In genomic region chr9:70318601-70319000, GRCm38 (mm10) we compare ENCODE assay signal across 11 mouse cellular contexts.
A peak's percentile ranks its signal among the peaks of the same experiment; 100 is the strongest.
DNase-seq lines count a peak whose midpoint lies in the region; ATAC-seq and TF ChIP-seq lines count a peak whose summit lies in the region.
"Had no signal": no experiment of that assay in that cellular context is flagged by ENCODE, and none has a peak within 500 bp of the region (broad histone marks: within the 10 kb centered on the region; RNA-seq: fewer than 3 reads in every experiment).

No protein-coding gene starts in this region.

- no peak overlapping the region for H3K4me2 ChIP-seq in heart, embryonic 15.5 days
- H3K4me2 ChIP-seq: liver, embryonic 15.5 days had no signal

- no peak for ATAC-seq in heart, embryonic 15.5 days (replicated peaks; ENCODE audit: insufficient number of reproducible peaks, insufficient read depth, low FRiP score, low read depth)

- H3K9ac ChIP-seq in heart, embryonic 15.5 days, result no peak overlapping the region
- H3K9ac ChIP-seq: liver, embryonic 15.5 days had no signal

- no peaks in the 10 kb centered on the region for H3K4me1 ChIP-seq in heart, embryonic 15.5 days (replicated peaks)
- H3K4me1 ChIP-seq in thymus, adult 2 months (replicated peaks; ENCODE audit: control insufficient read depth, insufficient read depth, low read length), result no peaks in the 10 kb centered on the region
- H3K4me1 ChIP-seq: liver, embryonic 15.5 days had no signal

- peak; percentile 21 for DNase-seq in gastrocnemius, postnatal 25 days
- DNase-seq in gastrocnemius, postnatal 4 days (ENCODE audit: low spot score in 2 of 2), result no peak
- DNase-seq in 3134 (ENCODE audit: extremely low read depth, insufficient read length, low spot score), result peak; percentile 21
- DNase-seq in kidney, postnatal 36 days, result peak; percentile 58 to 63
- no peak for DNase-seq in cerebellum, postnatal 36 days
- DNase-seq in thymus, postnatal 36 days, result no peak
- no peak for DNase-seq in thymus, adult 2 months
- DNase-seq: layer of hippocampus, adult 9-11 months had no signal

- H3K9me3 ChIP-seq in heart, embryonic 15.5 days (replicated peaks), result no peaks in the 10 kb centered on the region
- H3K9me3 ChIP-seq: liver, embryonic 15.5 days had no signal

- TF ChIP-seq CTCF in thymus, adult 2 months (IDR thresholded peaks at IDR 0.05; ENCODE audit: borderline replicate concordance, control insufficient read depth, extremely low read depth, insufficient read depth, low read length, poor library complexity), result no peak

- H3K4me3 ChIP-seq in heart, embryonic 15.5 days, result no peak overlapping the region
- no peak overlapping the region for H3K4me3 ChIP-seq in thymus, adult 2 months (ENCODE audit: control insufficient read depth, insufficient read depth, low read length)
- H3K4me3 ChIP-seq: erythroblast, embryonic 14.5 days; liver, embryonic 15.5 days had no signal

- no peaks in the 10 kb centered on the region for H3K27me3 ChIP-seq in heart, embryonic 15.5 days
- H3K27me3 ChIP-seq in thymus, adult 2 months (ENCODE audit: control insufficient read depth, insufficient read depth, low read length), result no peaks in the 10 kb centered on the region
- H3K27me3 ChIP-seq: liver, embryonic 15.5 days had no signal

- TF ChIP-seq POLR2A in thymus, adult 2 months (IDR thresholded peaks at IDR 0.05; ENCODE audit: control insufficient read depth, extremely low read depth, insufficient read depth, low read length, poor library complexity), result no peak

- 48% methylated on average over 3 of the region's 3 CpGs for WGBS in heart, embryonic 15.5 days
- 80% methylated on average over 3 of the region's 3 CpGs for WGBS in thymus, adult 2 months

- no peaks in the 10 kb centered on the region for H3K36me3 ChIP-seq in heart, embryonic 15.5 days
- H3K36me3 ChIP-seq in thymus, adult 2 months (ENCODE audit: control insufficient read depth, insufficient read depth, low read length), result no peaks in the 10 kb centered on the region
- H3K36me3 ChIP-seq: liver, embryonic 15.5 days had no signal

- H3K27ac ChIP-seq in heart, embryonic 15.5 days, result 0 out of 2 replicates have a peak overlapping the region, but pooled peaks have one; percentile 1
- H3K27ac ChIP-seq in thymus, adult 2 months (ENCODE audit: control insufficient read depth, insufficient read depth, low read length), result no peak overlapping the region
- H3K27ac ChIP-seq: liver, embryonic 15.5 days had no signal

Comparison
In these comparisons a context has a peak if more than half of its experiments do, and no peak if none do; other contexts are left out.
1. DNase-seq: peak in gastrocnemius, postnatal 25 days (single experiment), 3134 (single experiment) and kidney, postnatal 36 days (2 of 2); none in gastrocnemius, postnatal 4 days (0 of 2), cerebellum, postnatal 36 days (0 of 2), thymus, postnatal 36 days (0 of 2) and thymus, adult 2 months (single experiment).